ENCODE assay signal across 15 mouse cellular contexts in genomic region chr12:117994938-117995337, GRCm38 (mm10).
DNase-seq lines count a peak whose midpoint lies in the region; ATAC-seq lines count a peak whose summit lies in the region.
"Had no signal": no experiment of that assay in that cellular context is flagged by ENCODE, and none has a peak within 500 bp of the region (broad histone marks: within the 10 kb centered on the region; RNA-seq: fewer than 3 reads in every experiment).

No protein-coding gene starts in this region.

- whole genome bisulfite sequencing in neural tube, embryonic 15.5 days = 48% methylated on average over 9 of the region's 9 CpGs

- H3K27me3 ChIP-seq in neural tube, embryonic 15.5 days (replicated peaks) = peaks cover 43% of the 10 kb centered on the region
- H3K27me3 ChIP-seq: liver, embryonic 15.5 days had no signal

- peak; percentile 1 to 11 for DNase-seq in spleen, postnatal 36 days (ENCODE audit: low spot score in 2 of 2)
- DNase-seq in spleen, adult 18-20 months = no peak
- peak; percentile 77 for DNase-seq in naive thymus-derived CD4-positive, alpha-beta T cell, adult 2 months (ENCODE audit: low read depth)
- no peak for DNase-seq in adrenal gland, postnatal 10 days
- DNase-seq in kidney, postnatal 14 days = no peak
- no peak for DNase-seq in cerebellum, adult 9-10 months
- DNase-seq: cerebellum, postnatal 25 days; heart, postnatal 14 days; kidney, postnatal 36 days; right cerebral cortex, adult 18-20 months had no signal

- no peak overlapping the region for H3K4me2 ChIP-seq in neural tube, embryonic 15.5 days
- H3K4me2 ChIP-seq: embryonic facial prominence, embryonic 15.5 days; liver, embryonic 15.5 days had no signal

- no peak overlapping the region for H3K9ac ChIP-seq in neural tube, embryonic 15.5 days (replicated peaks)
- H3K9ac ChIP-seq: embryonic facial prominence, embryonic 15.5 days; liver, embryonic 15.5 days had no signal

- no peaks in the 10 kb centered on the region for H3K9me3 ChIP-seq in neural tube, embryonic 15.5 days (replicated peaks)
- H3K9me3 ChIP-seq: embryonic facial prominence, embryonic 15.5 days; liver, embryonic 15.5 days had no signal

- H3K27ac ChIP-seq in neural tube, embryonic 15.5 days (replicated peaks) = no peak overlapping the region
- H3K27ac ChIP-seq: embryonic facial prominence, embryonic 15.5 days; liver, embryonic 15.5 days; stomach, postnatal 0 days had no signal

- H3K36me3 ChIP-seq in neural tube, embryonic 15.5 days = no peaks in the 10 kb centered on the region
- H3K36me3 ChIP-seq: embryonic facial prominence, embryonic 15.5 days; liver, embryonic 15.5 days had no signal

- H3K4me1 ChIP-seq in neural tube, embryonic 15.5 days = peaks cover under 1% of the 10 kb centered on the region; the same call in 1 of the 2 replicates
- H3K4me1 ChIP-seq: embryonic facial prominence, embryonic 15.5 days; liver, embryonic 15.5 days had no signal

- peak; percentile 67 for ATAC-seq in common myeloid progenitor, adult 5-6 weeks (replicated peaks; ENCODE audit: low read depth, poor library complexity, severe bottlenecking)
- no peak for ATAC-seq in neural tube, embryonic 15.5 days (ENCODE audit: low FRiP score)

- H3K4me3 ChIP-seq in neural tube, embryonic 15.5 days (replicated peaks) = no peak overlapping the region
- H3K4me3 ChIP-seq: embryonic facial prominence, embryonic 15.5 days; liver, embryonic 15.5 days had no signal

Comparison
In these comparisons a context has a peak if more than half of its experiments do, and no peak if none do; other contexts are left out.
1. DNase-seq: peak in spleen, postnatal 36 days (2 of 2) and naive thymus-derived CD4-positive, alpha-beta T cell, adult 2 months (single experiment); none in spleen, adult 18-20 months (0 of 2), adrenal gland, postnatal 10 days (single experiment), kidney, postnatal 14 days (single experiment) and cerebellum, adult 9-10 months (single experiment).